Mouse (Mus musculus) myocyte (in vitro differentiated cells): Measurements from ENCODE around the gene Elovl6. TPM values are rescaled to one million over a fixed set of nuclear protein-coding genes. Genes with fewer than 3 reads are reported as not detected.

Experiments used
- H3K27me3 ChIP-seq: one replicate; pipeline ENCODE4 v1.6.1; 2011; ENCODE audit not compliant: control insufficient read depth, insufficient read depth, insufficient read length
- H3K36me3 ChIP-seq: one replicate; pipeline ENCODE4 v1.6.1; 2011; ENCODE audit not compliant: control insufficient read depth, insufficient read depth
- H3K4me2 ChIP-seq: one replicate; pipeline ENCODE4 v1.6.1; 2011; ENCODE audit warnings: low read depth, control low read depth
- H3K4me3 ChIP-seq: one replicate; pipeline ENCODE4 v1.5.1; 2011; ENCODE audit warnings: mild to moderate bottlenecking, control low read depth, moderate library complexity
- H3K79me2 ChIP-seq: one replicate; pipeline ENCODE4 v1.6.1; 2011; ENCODE audit not compliant: control insufficient read depth, insufficient read depth
- H3ac ChIP-seq: one replicate; pipeline ENCODE4 v1.6.1; 2011; ENCODE audit not compliant: control insufficient read depth, insufficient read length
- CEBPB ChIP-seq: IDR thresholded peaks from 2 replicates; pipeline ENCODE4 v1.6.1; 2011; ENCODE audit warnings: mild to moderate bottlenecking, moderate library complexity; ENCODE audit not compliant: poor library complexity, insufficient read depth, severe bottlenecking
- E2F4 ChIP-seq: IDR thresholded peaks from one replicate; pipeline ENCODE4 v1.6.1; 2011; ENCODE audit warnings: mild to moderate bottlenecking, control low read depth, moderate library complexity; ENCODE audit not compliant: insufficient read depth
- MAX ChIP-seq: IDR thresholded peaks from one replicate; pipeline ENCODE4 v1.6.1; 2011; ENCODE audit warnings: low read depth, mild to moderate bottlenecking, control low read depth
- MYOD1 ChIP-seq, 3 experiments: IDR thresholded peaks; one replicate each; pipeline ENCODE4 v1.6.1; 2011; ENCODE audit warnings: control low read depth in 2 of 3, low read depth in 2 of 3, mild to moderate bottlenecking in 2 of 3, moderate library complexity in 1 of 3; ENCODE audit not compliant: insufficient read length in 2 of 3, control insufficient read depth in 1 of 3
- MYOG ChIP-seq, 3 experiments: IDR thresholded peaks; one replicate each; pipeline ENCODE4 v1.6.1; 2011; ENCODE audit warnings: control low read depth in 2 of 3, low read depth in 2 of 3, mild to moderate bottlenecking in 2 of 3; ENCODE audit not compliant: insufficient read length in 2 of 3, control insufficient read depth in 1 of 3, insufficient read depth in 1 of 3
- POLR2A ChIP-seq: IDR thresholded peaks from one replicate; pipeline ENCODE4 v1.6.1; 2011; ENCODE audit warnings: low read depth, mild to moderate bottlenecking, control low read depth, moderate library complexity; ENCODE audit not compliant: insufficient read length
- POLR2AphosphoS2 ChIP-seq: IDR thresholded peaks from one replicate; pipeline ENCODE4 v1.6.1; 2011; ENCODE audit warnings: low read depth, control low read depth; ENCODE audit not compliant: insufficient read length
- REST ChIP-seq: IDR thresholded peaks from one replicate; pipeline ENCODE4 v1.6.1; 2011; ENCODE audit warnings: mild to moderate bottlenecking, control low read depth, moderate library complexity; ENCODE audit not compliant: insufficient read depth, insufficient read length
- SRF ChIP-seq: IDR thresholded peaks from one replicate; pipeline ENCODE4 v1.6.1; 2011; ENCODE audit warnings: low read depth; ENCODE audit not compliant: control insufficient read depth, insufficient read length
- TCF12 ChIP-seq: IDR thresholded peaks from one replicate; pipeline ENCODE4 v1.6.1; 2011; ENCODE audit warnings: mild to moderate bottlenecking, control low read depth; ENCODE audit not compliant: poor library complexity, insufficient read depth, severe bottlenecking
- TCF3 ChIP-seq: IDR thresholded peaks from one replicate; pipeline ENCODE4 v1.6.1; 2011; ENCODE audit warnings: low read depth, control low read depth; ENCODE audit not compliant: insufficient read length
- USF1 ChIP-seq: IDR thresholded peaks from one replicate; pipeline ENCODE4 v1.6.1; 2011; ENCODE audit warnings: low read depth, mild to moderate bottlenecking, control low read depth, moderate library complexity
- polyA plus RNA-seq: library from polyadenylated mRNA; unstranded; fragments of >200 nt; fragmentation: generic; extraction: Trizol; gene quantifications from one replicate; pipeline ENCODE4 v1.2.1, GENCODE M21; 2012; ENCODE audit warnings: missing spikeins

Elovl6 gene
- polyA plus RNA-seq, 1 experiment: 6.8 TPM

GRCm38 (mm10) chr3:129537954-129538353 lies 5.8 kb downstream of the Elovl6 start:
- Histone ChIP-seq H3K36me3 (peaks cover 12% of the 10 kb centered on the region), H3K4me3 (no peak overlapping the region), H3K4me2 (no peak overlapping the region), H3K79me2 (peaks cover 72% of the 10 kb centered on the region), H3K27me3 (no peaks in the 10 kb centered on the region), H3ac (no peak overlapping the region)
- no peak for TF ChIP-seq POLR2A
- peak in 2 of 3 experiments; percentile 10 to 31 for TF ChIP-seq MYOD1 (IDR thresholded peaks at IDR 0.05; ENCODE audit: control insufficient read depth in 1 of 3, insufficient read length in 2 of 3, low read depth in 2 of 3)

GRCm38 (mm10) chr3:129540882-129541281 lies 8.7 kb downstream of the Elovl6 start:
- no peak overlapping the region for H3ac ChIP-seq
- H3K79me2 ChIP-seq: peaks cover 77% of the 10 kb centered on the region
- H3K4me2 ChIP-seq: no peak overlapping the region
- no peaks in the 10 kb centered on the region for H3K27me3 ChIP-seq
- H3K4me3 ChIP-seq: no peak overlapping the region
- H3K36me3 ChIP-seq: peaks cover 24% of the 10 kb centered on the region
- TF ChIP-seq POLR2AphosphoS2: no peak

GRCm38 (mm10) chr3:129541456-129541855 lies 9.3 kb downstream of the Elovl6 start:
- Histone ChIP-seq H3K79me2 (peaks cover 79% of the 10 kb centered on the region), H3K36me3 (peaks cover 24% of the 10 kb centered on the region), H3K4me3 (no peak overlapping the region), H3K4me2 (no peak overlapping the region), H3ac (no peak overlapping the region), H3K27me3 (no peaks in the 10 kb centered on the region)
- TF ChIP-seq E2F4 (no peak), TCF12 (no peak), MYOD1 (IDR thresholded peaks at IDR 0.05; ENCODE audit: control insufficient read depth in 1 of 3, insufficient read length in 2 of 3, low read depth in 2 of 3) (no peak), REST (no peak), POLR2AphosphoS2 (no peak), USF1 (no peak), TCF3 (no peak), MYOG (IDR thresholded peaks at IDR 0.05; ENCODE audit: control insufficient read depth in 1 of 3, insufficient read depth in 1 of 3, insufficient read length in 2 of 3, low read depth in 2 of 3) (no peak), MAX (no peak), POLR2A (no peak), SRF (no peak), CEBPB (no peak)

GRCm38 (mm10) chr3:129543376-129543775 lies 11.2 kb downstream of the Elovl6 start:
- H3K36me3 ChIP-seq: peaks cover 16% of the 10 kb centered on the region
- peaks cover 60% of the 10 kb centered on the region for H3K79me2 ChIP-seq
- no peak overlapping the region for H3K4me2 ChIP-seq
- H3K27me3 ChIP-seq: no peaks in the 10 kb centered on the region
- H3ac ChIP-seq: no peak overlapping the region
- TF ChIP-seq CEBPB: no peak
- no peak for TF ChIP-seq MAX
- TF ChIP-seq POLR2AphosphoS2: no peak
- TF ChIP-seq POLR2A: no peak
- no peak for TF ChIP-seq E2F4
- TF ChIP-seq MYOG (IDR thresholded peaks at IDR 0.05; ENCODE audit: control insufficient read depth in 1 of 3, insufficient read depth in 1 of 3, insufficient read length in 2 of 3, low read depth in 2 of 3): no peak
- TF ChIP-seq MYOD1 (IDR thresholded peaks at IDR 0.05; ENCODE audit: control insufficient read depth in 1 of 3, insufficient read length in 2 of 3, low read depth in 2 of 3): no peak
- H3K4me3 ChIP-seq: no peak overlapping the region

- Histone ChIP-seq H3K4me2 (no peak overlapping the region), H3K79me2 (peaks cover 51% of the 10 kb centered on the region), H3ac (no peak overlapping the region), H3K4me3 (no peak overlapping the region), H3K27me3 (no peaks in the 10 kb centered on the region), H3K36me3 (peaks cover 16% of the 10 kb centered on the region)
- TF ChIP-seq CEBPB: no peak
Observed at GRCm38 (mm10) chr3:129544217-129544616, 12.1 kb downstream of the Elovl6 start.

- H3K27me3 ChIP-seq: no peaks in the 10 kb centered on the region
- H3K4me2 ChIP-seq: no peak overlapping the region
- TF ChIP-seq TCF12: no peak
- no peak for TF ChIP-seq REST
- TF ChIP-seq CEBPB: no peak
- no peak for TF ChIP-seq MYOG (IDR thresholded peaks at IDR 0.05; ENCODE audit: control insufficient read depth in 1 of 3, insufficient read depth in 1 of 3, insufficient read length in 2 of 3, low read depth in 2 of 3)
- TF ChIP-seq SRF: no peak
- TF ChIP-seq MAX: no peak
- TF ChIP-seq POLR2AphosphoS2: no peak
- TF ChIP-seq POLR2A: no peak
- TF ChIP-seq TCF3: no peak
- TF ChIP-seq E2F4: no peak
- no peak for TF ChIP-seq USF1
- TF ChIP-seq MYOD1 (IDR thresholded peaks at IDR 0.05; ENCODE audit: control insufficient read depth in 1 of 3, insufficient read length in 2 of 3, low read depth in 2 of 3): no peak
- peaks cover 16% of the 10 kb centered on the region for H3K36me3 ChIP-seq
- H3K4me3 ChIP-seq: no peak overlapping the region
- peaks cover 41% of the 10 kb centered on the region for H3K79me2 ChIP-seq
- H3ac ChIP-seq: no peak overlapping the region
Observed at GRCm38 (mm10) chr3:129545228-129545627, 13.1 kb downstream of the Elovl6 start.
